Mouse (Mus musculus) heart, adult 11 months (tissue): ENCODE results near the gene Cnot6l.

Experiments
- DNase-seq: peaks from one replicate; pipeline ENCODE4 v3.0.0; 2022

Cnot6l gene

GRCm38 (mm10) chr5:96164021-96164411 is at the start of gene Cnot6l:
Gene Cnot6l, minus strand, starts transcription at chr5:96164171.
- DNase-seq, result peak; percentile 98

- DNase-seq, result peak; percentile 99
Observed at GRCm38 (mm10) chr5:96209916-96210583, 46.1 kb upstream of the Cnot6l start.

- DNase-seq, result peak; percentile 94
Observed at GRCm38 (mm10) chr5:96209459-96209858, 45.5 kb upstream of the Cnot6l start, which contains the start of gene Mrpl1. Gene Mrpl1, plus strand, starts transcription at chr5:96209493.

GRCm38 (mm10) chr5:96208543-96208942 is 44.6 kb upstream of the Cnot6l start:
- DNase-seq, result no peak

- DNase-seq, result peak; percentile 64
Observed at GRCm38 (mm10) chr5:96207531-96207930, 43.6 kb upstream of the Cnot6l start.

GRCm38 (mm10) chr5:96206897-96207296 is 42.9 kb upstream of the Cnot6l start:
- DNase-seq, result no peak

GRCm38 (mm10) chr5:96201462-96202154 is 37.6 kb upstream of the Cnot6l start:
- no peak for DNase-seq

GRCm38 (mm10) chr5:96200269-96200668 is 36.3 kb upstream of the Cnot6l start:
- no peak for DNase-seq

- peak; percentile 22 for DNase-seq
Observed at GRCm38 (mm10) chr5:96198271-96198670, 34.3 kb upstream of the Cnot6l start.

- peak; percentile 95 for DNase-seq
Observed at GRCm38 (mm10) chr5:96196547-96197052, 32.6 kb upstream of the Cnot6l start.

GRCm38 (mm10) chr5:96191251-96191650 is 27.3 kb upstream of the Cnot6l start:
- DNase-seq, result no peak

- no peak for DNase-seq
Observed at GRCm38 (mm10) chr5:96189761-96190160, 25.8 kb upstream of the Cnot6l start.

GRCm38 (mm10) chr5:96183987-96184386 is 20.0 kb upstream of the Cnot6l start:
- DNase-seq, result peak; percentile 79

GRCm38 (mm10) chr5:96183211-96183610 is 19.2 kb upstream of the Cnot6l start:
- peak; percentile 90 for DNase-seq

- peak; percentile 93 for DNase-seq
Observed at GRCm38 (mm10) chr5:96176879-96177358, 12.9 kb upstream of the Cnot6l start.

GRCm38 (mm10) chr5:96176121-96176520 is 12.2 kb upstream of the Cnot6l start:
- peak; percentile 96 for DNase-seq

- no peak for DNase-seq
Observed at GRCm38 (mm10) chr5:96171765-96172164, 7.8 kb upstream of the Cnot6l start.

- DNase-seq, result peak; percentile 30
Observed at GRCm38 (mm10) chr5:96170443-96170842, 6.5 kb upstream of the Cnot6l start.

GRCm38 (mm10) chr5:96166761-96167160 is 2.8 kb upstream of the Cnot6l start:
- peak; percentile 74 for DNase-seq

- no peak for DNase-seq
Observed at GRCm38 (mm10) chr5:96163396-96164020, 463 bp downstream of the Cnot6l start.

GRCm38 (mm10) chr5:96162399-96163331 is 1.3 kb downstream of the Cnot6l start:
- peak; percentile 99 for DNase-seq
